Mouse (Mus musculus): Measurements from ENCODE around the gene Dad1. TPM values are rescaled to one million over a fixed set of nuclear protein-coding genes. Genes with fewer than 3 reads are reported as not detected.

The Dad1 gene
- polyA plus RNA-seq, 1 experiment from 2014 or later = 372 TPM

- Histone ChIP-seq H3K4me2 (ENCODE audit: low read length) (no peak overlapping the region), H3K27ac (ENCODE audit: low read depth, low read length) (no peak overlapping the region), H3K9ac (ENCODE audit: low read length) (no peak overlapping the region), H3K4me3 (ENCODE audit: low read depth, low read length) (no peak overlapping the region), H3K36me3 (ENCODE audit: control insufficient read depth, insufficient read depth, low read length) (no peaks in the 10 kb centered on the region), H3K27me3 (replicated peaks; ENCODE audit: control insufficient read depth, insufficient read depth, low read length) (no peaks in the 10 kb centered on the region), H3K9me3 (replicated peaks; ENCODE audit: control insufficient read depth, low read length) (no peaks in the 10 kb centered on the region), H3K4me1 (ENCODE audit: control insufficient read depth, insufficient read depth, low read length) (peaks cover 11% of the 10 kb centered on the region)
- DNase-seq (ENCODE audit: low spot score) (no peak), ATAC-seq (no peak)
- WGBS = 53% methylated on average over 16 of the region's 16 CpGs
Observed at GRCm38 (mm10) chr14:54224484-54225467, 29.1 kb downstream of the Dad1 start.

GRCm38 (mm10) chr14:54224064-54224417 lies 29.9 kb downstream of the Dad1 start:
- Histone ChIP-seq H3K4me1 (ENCODE audit: control insufficient read depth, insufficient read depth, low read length) (peaks cover 9% of the 10 kb centered on the region), H3K4me3 (ENCODE audit: low read depth, low read length) (no peak overlapping the region), H3K27me3 (replicated peaks; ENCODE audit: control insufficient read depth, insufficient read depth, low read length) (no peaks in the 10 kb centered on the region), H3K9ac (ENCODE audit: low read length) (no peak overlapping the region), H3K36me3 (ENCODE audit: control insufficient read depth, insufficient read depth, low read length) (no peaks in the 10 kb centered on the region), H3K27ac (ENCODE audit: low read depth, low read length) (no peak overlapping the region), H3K9me3 (replicated peaks; ENCODE audit: control insufficient read depth, low read length) (no peaks in the 10 kb centered on the region), H3K4me2 (ENCODE audit: low read length) (no peak overlapping the region)
- WGBS = 89% methylated on average over 5 of the region's 5 CpGs
- ATAC-seq (no peak), DNase-seq (ENCODE audit: low spot score) (no peak)

GRCm38 (mm10) chr14:54223315-54224063 lies 30.4 kb downstream of the Dad1 start:
- no peaks in the 10 kb centered on the region for H3K9me3 ChIP-seq (replicated peaks; ENCODE audit: control insufficient read depth, low read length)
- WGBS = 52% methylated on average over 13 of the region's 13 CpGs
- DNase-seq (ENCODE audit: low spot score) (no peak), ATAC-seq (no peak)
- no peak overlapping the region for H3K4me2 ChIP-seq (ENCODE audit: low read length)
- H3K27ac ChIP-seq (ENCODE audit: low read depth, low read length) = no peak overlapping the region
- H3K4me1 ChIP-seq (ENCODE audit: control insufficient read depth, insufficient read depth, low read length) = peaks cover 4% of the 10 kb centered on the region
- H3K4me3 ChIP-seq (ENCODE audit: low read depth, low read length) = no peak overlapping the region
- H3K9ac ChIP-seq (ENCODE audit: low read length) = no peak overlapping the region
- H3K36me3 ChIP-seq (ENCODE audit: control insufficient read depth, insufficient read depth, low read length) = no peaks in the 10 kb centered on the region
- no peaks in the 10 kb centered on the region for H3K27me3 ChIP-seq (replicated peaks; ENCODE audit: control insufficient read depth, insufficient read depth, low read length)

DNA sequence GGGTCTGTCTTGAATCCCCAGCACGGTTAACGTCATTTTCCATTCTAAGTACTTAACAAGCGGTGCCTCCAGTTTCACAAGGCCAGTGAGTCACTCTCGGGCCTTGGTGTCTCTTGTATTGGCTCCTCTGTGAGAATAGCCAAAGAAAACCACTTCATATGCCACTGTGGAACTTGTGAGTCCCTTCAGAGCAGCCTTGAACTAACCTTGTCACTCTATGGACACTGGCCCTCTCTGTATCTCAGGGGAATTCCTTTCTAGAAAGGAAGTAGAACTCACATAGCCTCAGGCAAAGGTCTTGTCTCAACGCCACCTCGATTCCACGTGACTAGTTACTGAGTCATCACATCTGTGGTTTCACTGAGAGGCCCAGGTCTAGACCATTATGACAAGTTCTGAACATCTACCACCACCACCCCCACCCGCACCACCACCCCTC lies 31.6 kb downstream of the Dad1 start:
- ATAC-seq = no peak
- no peak overlapping the region for H3K9ac ChIP-seq (ENCODE audit: low read length)
- H3K36me3 ChIP-seq (ENCODE audit: control insufficient read depth, insufficient read depth, low read length) = no peaks in the 10 kb centered on the region
- H3K27ac ChIP-seq (ENCODE audit: low read depth, low read length) = no peak overlapping the region
- H3K27me3 ChIP-seq (replicated peaks; ENCODE audit: control insufficient read depth, insufficient read depth, low read length) = no peaks in the 10 kb centered on the region
- H3K9me3 ChIP-seq (replicated peaks; ENCODE audit: control insufficient read depth, low read length) = no peaks in the 10 kb centered on the region
- DNase-seq (ENCODE audit: low spot score) = no peak
- no peak overlapping the region for H3K4me2 ChIP-seq (ENCODE audit: low read length)
- no peak overlapping the region for H3K4me3 ChIP-seq (ENCODE audit: low read depth, low read length)
- WGBS = 89% methylated on average over 8 of the region's 8 CpGs
- no peaks in the 10 kb centered on the region for H3K4me1 ChIP-seq (ENCODE audit: control insufficient read depth, insufficient read depth, low read length)

DNA sequence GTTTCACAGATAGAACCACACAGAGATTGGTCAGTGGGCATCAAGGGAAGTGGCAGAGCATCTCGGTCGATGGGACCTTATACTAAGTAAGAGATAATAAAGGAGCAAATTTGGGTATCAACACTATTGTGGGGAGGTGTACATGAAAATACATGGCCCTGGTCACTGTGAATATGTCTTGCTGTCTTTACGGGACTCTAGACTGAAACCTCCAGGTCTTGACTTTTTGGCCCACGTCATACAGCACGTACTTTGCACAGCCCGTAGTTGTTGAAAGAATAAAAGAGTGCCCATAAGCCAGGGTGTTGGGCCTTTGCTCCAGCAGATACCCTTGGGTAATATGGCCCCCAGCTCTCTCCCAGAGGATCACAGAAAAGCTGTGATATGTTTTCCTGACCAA lies 32.3 kb downstream of the Dad1 start:
- no peak overlapping the region for H3K4me3 ChIP-seq (ENCODE audit: low read depth, low read length)
- H3K9me3 ChIP-seq (replicated peaks; ENCODE audit: control insufficient read depth, low read length) = no peaks in the 10 kb centered on the region
- DNase-seq (ENCODE audit: low spot score) = no peak
- no peak overlapping the region for H3K4me2 ChIP-seq (ENCODE audit: low read length)
- ATAC-seq = no peak
- no peak overlapping the region for H3K27ac ChIP-seq (ENCODE audit: low read depth, low read length)
- no peak overlapping the region for H3K9ac ChIP-seq (ENCODE audit: low read length)
- H3K36me3 ChIP-seq (ENCODE audit: control insufficient read depth, insufficient read depth, low read length) = no peaks in the 10 kb centered on the region
- no peaks in the 10 kb centered on the region for H3K4me1 ChIP-seq (ENCODE audit: control insufficient read depth, insufficient read depth, low read length)
- WGBS = 96% methylated on average over 6 of the region's 6 CpGs
- no peaks in the 10 kb centered on the region for H3K27me3 ChIP-seq (replicated peaks; ENCODE audit: control insufficient read depth, insufficient read depth, low read length)

DNA sequence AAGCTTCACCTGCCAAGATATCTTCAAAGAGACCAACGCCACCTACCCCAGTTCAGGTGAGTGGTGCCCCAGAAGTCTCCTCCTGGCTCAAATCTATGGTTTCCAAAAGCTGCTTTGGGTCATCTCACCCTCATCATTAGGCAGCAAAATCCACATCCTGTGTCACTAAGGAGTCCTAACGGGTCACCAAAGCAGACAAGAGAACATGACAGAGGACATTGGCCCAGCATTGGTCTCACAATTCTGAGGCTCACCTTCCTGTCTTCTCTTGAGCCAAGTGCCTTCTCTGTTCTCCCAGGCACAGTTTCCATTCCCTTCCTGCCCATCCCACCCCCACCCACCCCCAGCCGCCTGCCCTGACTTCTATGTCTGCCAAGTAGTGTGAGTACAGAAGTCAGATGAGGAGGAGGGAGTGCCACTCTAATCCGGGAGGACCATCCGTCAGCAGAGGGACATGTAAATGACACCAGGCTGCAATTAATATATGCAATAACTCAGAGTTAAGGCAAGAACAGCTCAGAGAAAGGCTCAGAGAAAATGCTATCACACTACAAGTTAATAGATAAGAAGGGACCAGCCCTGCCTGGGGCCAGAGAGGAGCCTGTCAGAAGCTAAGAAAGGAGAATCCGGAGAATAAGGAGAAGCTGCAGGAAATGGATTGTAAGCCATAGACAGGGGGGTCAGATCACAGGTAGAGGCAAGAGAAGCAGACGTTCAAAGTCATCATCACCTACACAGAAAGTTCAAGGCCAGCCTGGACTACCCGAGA lies 33.0 kb downstream of the Dad1 start:
- Histone ChIP-seq H3K27me3 (replicated peaks; ENCODE audit: control insufficient read depth, insufficient read depth, low read length) (no peaks in the 10 kb centered on the region), H3K4me3 (ENCODE audit: low read depth, low read length) (no peak overlapping the region), H3K36me3 (ENCODE audit: control insufficient read depth, insufficient read depth, low read length) (no peaks in the 10 kb centered on the region), H3K4me1 (ENCODE audit: control insufficient read depth, insufficient read depth, low read length) (no peaks in the 10 kb centered on the region), H3K9ac (ENCODE audit: low read length) (no peak overlapping the region), H3K27ac (ENCODE audit: low read depth, low read length) (no peak overlapping the region), H3K9me3 (replicated peaks; ENCODE audit: control insufficient read depth, low read length) (no peaks in the 10 kb centered on the region), H3K4me2 (ENCODE audit: low read length) (no peak overlapping the region)
- ATAC-seq (no peak), DNase-seq (ENCODE audit: low spot score) (no peak)
- WGBS = 88% methylated on average over 8 of the region's 8 CpGs

DNA sequence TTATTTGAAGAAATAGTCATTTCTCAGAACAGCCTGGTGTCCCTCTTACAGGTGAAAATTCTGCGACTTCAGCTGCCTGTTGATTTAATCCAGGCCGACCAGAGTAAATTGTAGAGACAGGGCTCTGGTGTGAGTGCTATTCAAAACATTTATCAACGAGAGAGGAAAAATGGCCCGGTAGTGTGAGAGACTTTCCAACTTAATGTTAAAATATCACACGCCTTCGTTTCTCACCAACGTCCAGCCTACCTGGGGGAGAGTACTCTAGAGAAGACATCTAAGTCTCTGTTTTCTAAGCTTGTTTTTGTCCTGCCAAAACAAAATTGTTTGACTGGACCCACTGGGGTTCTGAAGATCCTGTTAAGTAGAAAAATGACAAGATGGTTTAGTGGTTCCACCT lies 34.1 kb downstream of the Dad1 start:
- no peak overlapping the region for H3K9ac ChIP-seq (ENCODE audit: low read length)
- no peaks in the 10 kb centered on the region for H3K27me3 ChIP-seq (replicated peaks; ENCODE audit: control insufficient read depth, insufficient read depth, low read length)
- H3K4me2 ChIP-seq (ENCODE audit: low read length) = no peak overlapping the region
- WGBS = 85% methylated on average over 7 of the region's 7 CpGs
- no peaks in the 10 kb centered on the region for H3K9me3 ChIP-seq (replicated peaks; ENCODE audit: control insufficient read depth, low read length)
- no peaks in the 10 kb centered on the region for H3K36me3 ChIP-seq (ENCODE audit: control insufficient read depth, insufficient read depth, low read length)
- H3K4me3 ChIP-seq (ENCODE audit: low read depth, low read length) = no peak overlapping the region
- ATAC-seq (no peak), DNase-seq (ENCODE audit: low spot score) (no peak)
- H3K4me1 ChIP-seq (ENCODE audit: control insufficient read depth, insufficient read depth, low read length) = no peaks in the 10 kb centered on the region
- no peak overlapping the region for H3K27ac ChIP-seq (ENCODE audit: low read depth, low read length)

GRCm38 (mm10) chr14:54219256-54219655 lies 34.6 kb downstream of the Dad1 start:
- H3K4me1 ChIP-seq (ENCODE audit: control insufficient read depth, insufficient read depth, low read length) = no peaks in the 10 kb centered on the region
- H3K27ac ChIP-seq (ENCODE audit: low read depth, low read length) = no peak overlapping the region
- ATAC-seq = no peak
- WGBS = 45% methylated on average over 8 of the region's 8 CpGs
- no peak overlapping the region for H3K4me2 ChIP-seq (ENCODE audit: low read length)
- DNase-seq (ENCODE audit: low spot score) = no peak
- no peak overlapping the region for H3K9ac ChIP-seq (ENCODE audit: low read length)
- H3K9me3 ChIP-seq (replicated peaks; ENCODE audit: control insufficient read depth, low read length) = no peaks in the 10 kb centered on the region
- H3K36me3 ChIP-seq (ENCODE audit: control insufficient read depth, insufficient read depth, low read length) = no peaks in the 10 kb centered on the region
- no peaks in the 10 kb centered on the region for H3K27me3 ChIP-seq (replicated peaks; ENCODE audit: control insufficient read depth, insufficient read depth, low read length)
- no peak overlapping the region for H3K4me3 ChIP-seq (ENCODE audit: low read depth, low read length)
